Mouse (Mus musculus) liver, embryonic 12.5 days (tissue): ENCODE measurements around the gene Eif4a2. TPM values are rescaled to one million over a fixed set of nuclear protein-coding genes. Genes with fewer than 3 reads are reported as not detected.
A peak's percentile ranks its signal among the peaks of the same experiment; 100 is the strongest.

Experiments used
- ATAC-seq: fragments of 200-750 bp; cut with Nextera tagmentation; 2 replicates; pipeline ENCODE4 v1.8.0; 2017; ENCODE audit warnings: moderate number of reproducible peaks, mild to moderate bottlenecking, moderate library complexity
- H3K27ac ChIP-seq: fragments of 300-500 bp; sonication (generic); 2 replicates; pipeline ENCODE4 v1.5.1; 2016; ENCODE audit warnings: mild to moderate bottlenecking
- H3K27me3 ChIP-seq: fragments of 300-500 bp; sonication (generic); replicated peaks from 2 replicates; pipeline ENCODE4 v1.6.1; 2016; ENCODE audit warnings: mild to moderate bottlenecking, moderate library complexity
- H3K36me3 ChIP-seq: fragments of 300-500 bp; sonication (generic); 2 replicates; pipeline ENCODE4 v1.6.1; 2016; ENCODE audit warnings: mild to moderate bottlenecking, moderate library complexity
- H3K4me1 ChIP-seq: fragments of 300-500 bp; sonication (generic); 2 replicates; pipeline ENCODE4 v1.6.1; 2016
- H3K4me2 ChIP-seq: fragments of 300-500 bp; sonication (generic); 2 replicates; pipeline ENCODE4 v1.6.1; 2016; ENCODE audit warnings: mild to moderate bottlenecking, moderate library complexity
- H3K4me3 ChIP-seq: fragments of 300-500 bp; sonication (generic); 2 replicates; pipeline ENCODE4 v1.5.1; 2016; ENCODE audit warnings: mild to moderate bottlenecking, moderate library complexity
- H3K9ac ChIP-seq: fragments of 300-500 bp; sonication (generic); 2 replicates; pipeline ENCODE4 v1.6.1; 2016; ENCODE audit warnings: mild to moderate bottlenecking, moderate library complexity
- H3K9me3 ChIP-seq: fragments of 300-500 bp; sonication (generic); replicated peaks from 2 replicates; pipeline ENCODE4 v1.6.1; 2016; ENCODE audit warnings: mild to moderate bottlenecking, moderate library complexity
- WGBS: fragments of 180-500 bp; shearing (Covaris S2); methylation state at CpG from one replicate; pipeline ENCODE4 v1.1.7; 2016; ENCODE audit not compliant: insufficient replicate concordance; 5-methylcytosine and 5-hydroxymethylcytosine counted together
- polyA plus RNA-seq: library from polyadenylated mRNA; unstranded; fragments of >200 nt; fragmentation: Nextera tagmentation; extraction: Ambion mirVana; gene quantifications from 2 replicates; pipeline ENCODE4 v1.2.1, GENCODE M21; 2016

Gene Eif4a2
- polyA plus RNA-seq, 1 experiment from 2014 or later: 102 TPM

GRCm38 (mm10) chr16:23127311-23127672 lies 20.0 kb downstream of the Eif4a2 start:
- peak; percentile 25; the same call in 1 of the 2 replicates for ATAC-seq
- WGBS: 0% methylated on average over 4 of the region's 4 CpGs
- Histone ChIP-seq H3K4me3 (peak overlapping the region; percentile 87), H3K27ac (peak overlapping the region; percentile 98), H3K36me3 (peaks cover 32% of the 10 kb centered on the region), H3K4me1 (peaks cover 32% of the 10 kb centered on the region), H3K27me3 (no peaks in the 10 kb centered on the region), H3K4me2 (peak overlapping the region; percentile 84), H3K9me3 (no peaks in the 10 kb centered on the region), H3K9ac (peak overlapping the region; percentile 91)

GRCm38 (mm10) chr16:23127673-23128375 lies 20.6 kb downstream of the Eif4a2 start, which contains the start of gene Rfc4:
Gene Rfc4, minus strand, starts transcription at chr16:23127737.
- H3K9me3 ChIP-seq: no peaks in the 10 kb centered on the region
- H3K4me1 ChIP-seq: peaks cover 32% of the 10 kb centered on the region
- under 1% methylated on average over 51 of the region's 51 CpGs for WGBS
- peak within 1 kb of the TSS; percentile 84 for H3K4me2 ChIP-seq
- peak; percentile 94 for ATAC-seq
- H3K9ac ChIP-seq: peak within 1 kb of the TSS; percentile 91
- peak within 1 kb of the TSS; percentile 87 for H3K4me3 ChIP-seq
- peaks cover 27% of the 10 kb centered on the region for H3K36me3 ChIP-seq
- no peaks in the 10 kb centered on the region for H3K27me3 ChIP-seq
- H3K27ac ChIP-seq: peak within 1 kb of the TSS; percentile 98

- WGBS: 85% methylated on average over 3 of the region's 3 CpGs
- ATAC-seq: no peak
- H3K36me3 ChIP-seq: peaks cover 7% of the 10 kb centered on the region
- no peaks in the 10 kb centered on the region for H3K27me3 ChIP-seq
- H3K27ac ChIP-seq: no peak overlapping the region
- no peak overlapping the region for H3K9ac ChIP-seq
- H3K9me3 ChIP-seq: no peaks in the 10 kb centered on the region
- H3K4me3 ChIP-seq: no peak overlapping the region
- no peak overlapping the region for H3K4me2 ChIP-seq
- peaks cover 32% of the 10 kb centered on the region for H3K4me1 ChIP-seq
These were observed 23.1 kb downstream of the Eif4a2 start for GRCm38 (mm10) chr16:23130303-23130702.

- no peak overlapping the region for H3K4me2 ChIP-seq
- H3K9ac ChIP-seq: no peak overlapping the region
- no peak overlapping the region for H3K27ac ChIP-seq
- no peaks in the 10 kb centered on the region for H3K36me3 ChIP-seq
- no peaks in the 10 kb centered on the region; the same call in 1 of the 2 replicates for H3K27me3 ChIP-seq
- WGBS: 74% methylated on average over 1 of the region's 1 CpGs
- no peaks in the 10 kb centered on the region for H3K9me3 ChIP-seq
- peaks cover 18% of the 10 kb centered on the region for H3K4me1 ChIP-seq
- no peak overlapping the region for H3K4me3 ChIP-seq
- ATAC-seq: no peak
These were observed 25.1 kb downstream of the Eif4a2 start for GRCm38 (mm10) chr16:23132336-23132735.

- Histone ChIP-seq H3K4me1 (no peaks in the 10 kb centered on the region), H3K4me2 (no peak overlapping the region), H3K27me3 (no peaks in the 10 kb centered on the region; the same call in 1 of the 2 replicates), H3K27ac (no peak overlapping the region), H3K4me3 (no peak overlapping the region), H3K36me3 (no peaks in the 10 kb centered on the region), H3K9me3 (no peaks in the 10 kb centered on the region), H3K9ac (no peak overlapping the region)
- 23% methylated on average over 11 of the region's 11 CpGs for WGBS
- ATAC-seq: no peak
These were observed 28.3 kb downstream of the Eif4a2 start for GRCm38 (mm10) chr16:23135421-23136149.

- Histone ChIP-seq H3K9me3 (no peaks in the 10 kb centered on the region), H3K4me2 (no peak overlapping the region), H3K9ac (no peak overlapping the region), H3K27ac (no peak overlapping the region), H3K36me3 (no peaks in the 10 kb centered on the region), H3K4me1 (no peaks in the 10 kb centered on the region), H3K4me3 (no peak overlapping the region), H3K27me3 (no peaks in the 10 kb centered on the region; the same call in 1 of the 2 replicates)
- WGBS: 44% methylated on average over 4 of the region's 4 CpGs
- ATAC-seq: no peak
These were observed 29.2 kb downstream of the Eif4a2 start for GRCm38 (mm10) chr16:23136406-23136970.

GRCm38 (mm10) chr16:23140911-23141310 lies 33.7 kb downstream of the Eif4a2 start:
- Histone ChIP-seq H3K36me3 (no peaks in the 10 kb centered on the region), H3K4me1 (no peaks in the 10 kb centered on the region), H3K4me3 (no peak overlapping the region), H3K27me3 (no peaks in the 10 kb centered on the region; the same call in 1 of the 2 replicates), H3K9me3 (no peaks in the 10 kb centered on the region), H3K27ac (no peak overlapping the region), H3K9ac (no peak overlapping the region), H3K4me2 (no peak overlapping the region)
- ATAC-seq: no peak
- 81% methylated on average over 3 of the region's 3 CpGs for WGBS

- no peak for ATAC-seq
- H3K9ac ChIP-seq: no peak overlapping the region
- H3K4me1 ChIP-seq: no peaks in the 10 kb centered on the region
These were observed 37.1 kb downstream of the Eif4a2 start for GRCm38 (mm10) chr16:23144326-23144725.

GRCm38 (mm10) chr16:23145211-23145610 lies 38.0 kb downstream of the Eif4a2 start:
- 60% methylated on average over 5 of the region's 5 CpGs for WGBS
- Histone ChIP-seq H3K9ac (no peak overlapping the region), H3K4me1 (no peaks in the 10 kb centered on the region), H3K27me3 (no peaks in the 10 kb centered on the region), H3K27ac (no peak overlapping the region), H3K9me3 (no peaks in the 10 kb centered on the region), H3K36me3 (no peaks in the 10 kb centered on the region), H3K4me2 (no peak overlapping the region), H3K4me3 (no peak overlapping the region)
- no peak for ATAC-seq

More at GRCm38 (mm10) chr16:23144326-23144725, 37.1 kb downstream of the Eif4a2 start:
- no peak overlapping the region for H3K4me2 ChIP-seq
- no peak overlapping the region for H3K4me3 ChIP-seq
- no peaks in the 10 kb centered on the region for H3K9me3 ChIP-seq
- H3K27ac ChIP-seq: no peak overlapping the region
- 44% methylated on average over 7 of the region's 7 CpGs for WGBS
- H3K36me3 ChIP-seq: no peaks in the 10 kb centered on the region
- no peaks in the 10 kb centered on the region for H3K27me3 ChIP-seq

- Histone ChIP-seq H3K27ac (no peak within 1 kb of the TSS), H3K4me2 (no peak within 1 kb of the TSS), H3K4me3 (no peak within 1 kb of the TSS), H3K4me1 (no peaks in the 10 kb centered on the region), H3K9ac (no peak within 1 kb of the TSS), H3K36me3 (no peaks in the 10 kb centered on the region), H3K9me3 (no peaks in the 10 kb centered on the region), H3K27me3 (no peaks in the 10 kb centered on the region)
- no peak for ATAC-seq
- 69% methylated on average over 3 of the region's 3 CpGs for WGBS
These were observed 39.0 kb downstream of the Eif4a2 start, which contains the start of gene Adipoq for GRCm38 (mm10) chr16:23146280-23146679. Gene Adipoq, plus strand, starts transcription at chr16:23146536.

GRCm38 (mm10) chr16:23148936-23149335 lies 41.7 kb downstream of the Eif4a2 start:
- no peak overlapping the region for H3K4me3 ChIP-seq
- 68% methylated on average over 2 of the region's 2 CpGs for WGBS

GRCm38 (mm10) chr16:23149396-23149795 lies 42.2 kb downstream of the Eif4a2 start:
- Histone ChIP-seq H3K9me3 (no peaks in the 10 kb centered on the region), H3K27ac (no peak overlapping the region), H3K27me3 (no peaks in the 10 kb centered on the region), H3K9ac (no peak overlapping the region), H3K4me3 (no peak overlapping the region), H3K36me3 (no peaks in the 10 kb centered on the region), H3K4me2 (no peak overlapping the region), H3K4me1 (no peaks in the 10 kb centered on the region)
- WGBS: 67% methylated on average over 8 of the region's 8 CpGs
- no peak for ATAC-seq

More at GRCm38 (mm10) chr16:23148936-23149335, 41.7 kb downstream of the Eif4a2 start:
- Histone ChIP-seq H3K36me3 (no peaks in the 10 kb centered on the region), H3K27me3 (no peaks in the 10 kb centered on the region), H3K4me2 (no peak overlapping the region), H3K9me3 (no peaks in the 10 kb centered on the region), H3K4me1 (no peaks in the 10 kb centered on the region), H3K9ac (no peak overlapping the region), H3K27ac (no peak overlapping the region)
- ATAC-seq: no peak
